Mouse (Mus musculus) megakaryocyte progenitor cell, adult 5-6 weeks (primary cell): ENCODE data around the gene Pfn1. TPM values are rescaled to one million over a fixed set of nuclear protein-coding genes. Genes with fewer than 3 reads are reported as not detected.

Experiments
- ATAC-seq: replicated peaks from 2 replicates; pipeline ENCODE4 v1.8.0; 2016; ENCODE audit warnings: mild to moderate bottlenecking, moderate TSS enrichment, inconsistent platforms; ENCODE audit not compliant: poor library complexity
- total RNA-seq, 2 experiments: library from RNA; stranded (forward) in 1 of 2; stranded (reverse) in 1 of 2; fragments of 157-497, 149-512 nt in 1 of 2; fragments of 200-1000 nt in 1 of 2; gene quantifications; 2 replicates each; pipeline versions ENCODE4 v1.2.3 to v1.2.4; 2015 to 2017

Gene Pfn1
- 1,057 and 1,218 TPM in 2 replicates for total RNA-seq (2015)
- 491 and 574 TPM in 2 replicates for total RNA-seq (2017)

DNA sequence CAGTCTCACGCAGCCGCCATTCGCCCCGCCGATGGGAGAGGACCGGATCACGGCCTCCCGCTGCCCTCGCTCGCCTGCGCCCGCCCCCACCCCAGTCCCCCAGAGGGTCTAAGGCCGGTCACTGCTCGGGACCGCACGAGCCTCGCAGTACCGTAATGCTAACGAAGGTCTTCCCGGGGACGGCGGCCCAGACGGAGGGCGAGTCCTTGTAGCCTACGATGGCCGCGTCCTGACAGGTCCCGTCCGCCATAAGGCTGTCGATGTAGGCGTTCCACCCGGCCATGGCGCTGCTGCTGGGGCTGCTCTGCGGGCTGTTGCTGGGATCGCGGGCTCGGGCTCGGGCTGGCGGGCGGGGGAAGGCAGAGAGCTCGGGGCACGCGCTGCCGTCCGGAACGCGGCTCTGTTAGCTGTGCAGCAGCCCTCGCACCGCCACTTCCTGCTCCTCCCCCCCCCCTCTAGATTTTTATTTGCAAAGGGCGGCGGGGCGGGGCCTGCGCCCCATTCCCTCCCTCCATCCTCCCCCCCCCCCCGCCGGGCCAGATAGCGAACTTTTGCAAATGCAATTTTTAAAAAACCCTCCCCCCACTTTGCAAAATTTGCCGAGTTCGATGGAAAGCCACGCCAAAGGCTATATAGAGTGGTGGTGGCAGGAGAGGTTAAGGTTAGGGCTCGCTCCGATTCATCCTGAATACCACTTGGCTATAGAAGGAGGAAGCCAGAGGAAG is at the start of gene Pfn1:
Pfn1 (minus strand) TSS at position 447 of the 725 bp plus-strand sequence.
- peak; percentile 49 for ATAC-seq

DNA sequence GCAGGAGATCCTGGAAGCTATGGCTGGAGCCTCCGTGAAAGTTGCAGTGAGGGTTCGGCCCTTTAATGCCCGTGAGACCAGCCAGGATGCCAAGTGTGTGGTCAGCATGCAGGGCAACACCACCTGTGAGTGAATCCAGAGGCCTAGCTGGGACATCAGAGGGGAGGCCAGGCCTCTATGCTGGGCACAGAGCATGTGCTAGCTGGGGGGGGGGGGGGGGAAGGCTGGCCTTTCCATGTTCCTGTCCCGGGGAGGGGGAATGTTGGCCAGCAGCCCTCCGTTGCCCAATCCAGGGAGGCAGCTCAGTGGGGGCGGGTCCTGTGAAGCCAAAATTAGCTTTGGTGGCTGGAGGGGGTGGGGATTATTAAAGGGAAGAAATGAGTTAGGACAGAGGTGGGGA is 48.3 kb upstream of the Pfn1 start:
- no peak for ATAC-seq

DNA sequence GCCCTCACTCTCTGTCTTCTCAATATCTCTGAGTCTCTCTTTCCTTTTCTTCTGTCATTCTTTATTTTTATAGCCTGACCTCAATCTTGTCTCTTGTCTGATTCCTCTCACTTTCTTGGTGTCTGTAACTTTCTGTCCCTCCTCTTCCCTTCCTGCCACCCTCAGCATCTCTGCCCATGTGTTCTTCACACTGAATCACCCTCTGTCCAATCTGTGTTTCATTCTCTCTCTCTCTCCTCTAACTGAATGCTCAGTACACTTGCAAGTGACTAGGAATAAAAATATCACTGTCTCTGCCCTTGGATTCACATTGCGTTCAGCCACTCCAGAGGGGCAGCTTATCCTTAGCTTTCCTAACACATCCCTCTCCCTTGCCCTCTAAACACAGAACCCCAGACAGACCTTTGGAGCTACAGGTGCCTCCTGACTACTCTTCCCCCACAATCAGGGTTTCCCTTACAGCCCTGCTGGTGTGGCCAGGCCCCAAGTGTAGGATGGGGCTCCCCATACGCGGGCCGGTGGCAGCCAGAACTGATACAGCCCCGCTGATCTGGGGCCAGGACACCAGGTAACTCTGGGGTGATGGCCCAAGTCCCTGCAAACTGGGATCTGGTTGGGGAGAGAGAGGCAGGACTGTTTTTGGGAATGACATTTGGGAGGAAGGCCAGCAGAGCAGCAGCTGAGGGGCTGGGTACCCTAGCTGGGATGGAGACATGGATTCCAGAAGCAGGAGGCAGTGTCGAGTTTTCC is 47.7 kb upstream of the Pfn1 start:
- ATAC-seq = no peak

DNA sequence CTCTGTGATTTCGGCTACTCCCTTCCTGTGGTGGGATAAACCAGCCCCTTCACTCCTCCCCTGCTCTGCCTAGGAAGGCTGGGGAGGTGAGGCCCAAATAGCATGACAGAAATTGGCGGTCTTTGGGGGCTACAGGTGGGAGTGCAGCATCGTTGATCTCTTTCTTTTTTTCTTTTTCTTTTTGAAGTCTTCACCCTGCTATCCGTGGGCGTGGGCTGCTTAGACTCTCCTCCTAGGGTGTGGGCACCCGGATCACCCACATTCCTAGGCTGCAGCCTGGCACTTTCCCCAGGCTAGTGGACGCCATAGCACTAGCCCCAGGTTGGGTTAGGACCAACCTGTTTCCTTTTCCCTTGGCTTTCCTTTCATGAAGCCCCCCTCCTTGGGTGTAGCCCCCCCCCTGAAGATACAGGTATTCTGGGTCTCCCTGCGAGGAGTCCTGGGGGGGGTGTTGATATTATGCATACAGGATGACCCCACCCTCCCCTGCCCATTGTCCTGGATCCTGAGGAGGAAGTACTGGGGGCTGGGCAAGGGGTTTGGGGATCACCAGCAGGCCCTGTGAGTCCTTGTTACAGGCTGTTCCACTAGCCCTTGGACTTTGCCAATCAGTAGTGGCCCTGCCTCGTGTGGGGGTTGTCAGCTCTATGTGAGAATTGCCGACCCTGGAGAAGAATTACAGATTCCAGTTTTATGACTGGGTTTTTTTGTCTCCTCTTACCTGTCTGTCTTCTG is 46.9 kb upstream of the Pfn1 start:
- ATAC-seq = no peak

- peak; percentile 42 for ATAC-seq
These were observed 46.2 kb upstream of the Pfn1 start for GRCm38 (mm10) chr11:70700613-70701012.

DNA sequence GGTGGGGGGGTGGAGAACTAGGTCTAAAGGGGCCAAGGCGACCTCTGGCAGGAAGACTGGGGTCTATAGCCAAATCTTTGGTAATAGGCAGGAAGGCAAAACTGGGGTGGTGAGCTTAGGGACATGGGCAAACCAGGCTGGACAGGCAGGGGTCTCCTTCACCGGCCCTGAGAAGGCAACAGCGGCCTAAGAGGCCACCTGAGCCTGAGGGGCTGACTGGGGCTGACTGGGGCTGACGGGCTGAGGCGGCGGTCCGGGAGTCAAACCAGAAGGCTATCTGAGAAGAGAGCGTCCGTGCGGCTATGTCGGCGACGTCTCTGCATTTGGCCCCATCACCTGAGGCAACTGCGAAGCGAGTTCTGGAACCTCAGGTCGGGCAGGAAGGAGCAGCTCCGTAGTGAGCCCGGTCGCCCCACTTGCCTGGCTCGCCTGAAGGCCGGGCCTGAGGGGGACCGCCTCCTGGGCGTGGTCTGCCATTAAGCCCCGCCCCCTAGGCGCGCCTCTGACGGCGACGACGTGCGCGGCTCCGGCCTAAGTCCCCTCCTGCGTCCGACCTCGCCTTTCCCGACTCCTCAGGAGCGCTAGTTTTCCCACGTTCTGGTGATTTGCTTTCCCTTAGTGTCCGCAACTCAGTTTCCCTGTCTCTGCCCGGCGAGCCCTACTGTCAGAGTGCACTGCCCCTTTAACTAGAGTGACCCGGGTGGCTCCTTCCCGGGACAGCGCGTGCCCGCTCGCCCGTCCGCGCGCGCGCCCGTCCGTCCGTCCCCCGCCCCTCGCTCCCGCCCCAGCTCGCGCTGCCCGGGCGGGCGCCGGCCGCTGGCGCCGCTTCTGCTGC is 45.5 kb upstream of the Pfn1 start, which contains the start of the genes Inca1 and Kif1c:
Inca1 (minus strand) TSS at position 434 of the 835 bp plus-strand sequence.
Kif1c (plus strand) TSS at position 827 of the 835 bp plus-strand sequence.
- ATAC-seq = peak; percentile 98

GRCm38 (mm10) chr11:70699051-70699450 is 44.6 kb upstream of the Pfn1 start:
- no peak for ATAC-seq

- no peak for ATAC-seq
These were observed 42.9 kb upstream of the Pfn1 start for GRCm38 (mm10) chr11:70697376-70697775.

- ATAC-seq = no peak
These were observed 39.1 kb upstream of the Pfn1 start for GRCm38 (mm10) chr11:70693504-70693903.

DNA sequence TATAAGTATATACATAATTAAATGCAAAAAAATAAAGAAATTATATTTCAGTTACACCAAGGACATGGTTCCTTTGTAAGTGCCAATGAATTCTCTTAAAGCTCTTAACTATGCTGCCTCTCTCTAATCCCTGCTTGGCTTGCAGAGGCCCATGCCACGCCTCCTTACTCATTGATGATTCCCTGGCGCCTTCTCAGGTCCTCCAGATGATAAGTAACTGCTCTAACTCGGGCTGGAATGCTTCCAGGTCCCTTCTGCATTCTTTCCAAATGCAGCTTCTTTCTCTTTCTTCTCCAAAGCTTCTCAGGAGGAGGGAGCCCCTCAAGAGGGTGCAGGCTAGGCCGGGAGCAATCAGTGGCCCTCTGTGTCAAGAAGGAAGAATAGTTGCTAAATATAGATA is 35.1 kb upstream of the Pfn1 start:
- ATAC-seq = no peak

DNA sequence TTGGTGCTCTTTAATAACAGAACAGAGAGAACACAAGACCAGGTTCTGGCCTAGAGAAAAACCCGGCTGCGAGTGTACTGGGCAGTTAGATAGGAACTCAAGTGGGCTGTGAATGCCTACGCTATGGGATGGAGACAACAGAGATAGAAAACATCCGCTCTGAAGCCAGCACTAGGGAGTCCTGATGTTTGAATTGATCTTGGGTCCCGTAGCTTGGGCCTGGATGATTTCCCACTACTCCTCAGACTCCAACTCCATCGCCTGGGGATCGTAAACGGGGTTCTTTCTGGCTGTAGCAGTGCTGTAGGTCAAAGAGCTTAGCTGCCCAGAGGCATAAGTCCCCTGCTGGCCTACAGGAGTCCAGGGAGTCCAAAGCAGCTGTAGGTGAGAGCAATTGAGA is 33.9 kb upstream of the Pfn1 start:
- no peak for ATAC-seq

GRCm38 (mm10) chr11:70687601-70688199 is 33.3 kb upstream of the Pfn1 start, which contains the start of gene Camta2:
TSS of gene Camta2 (minus strand) at chr11:70688105.
- ATAC-seq = peak; percentile 86

GRCm38 (mm10) chr11:70686901-70687566 is 32.6 kb upstream of the Pfn1 start:
- peak; percentile 39 for ATAC-seq

DNA sequence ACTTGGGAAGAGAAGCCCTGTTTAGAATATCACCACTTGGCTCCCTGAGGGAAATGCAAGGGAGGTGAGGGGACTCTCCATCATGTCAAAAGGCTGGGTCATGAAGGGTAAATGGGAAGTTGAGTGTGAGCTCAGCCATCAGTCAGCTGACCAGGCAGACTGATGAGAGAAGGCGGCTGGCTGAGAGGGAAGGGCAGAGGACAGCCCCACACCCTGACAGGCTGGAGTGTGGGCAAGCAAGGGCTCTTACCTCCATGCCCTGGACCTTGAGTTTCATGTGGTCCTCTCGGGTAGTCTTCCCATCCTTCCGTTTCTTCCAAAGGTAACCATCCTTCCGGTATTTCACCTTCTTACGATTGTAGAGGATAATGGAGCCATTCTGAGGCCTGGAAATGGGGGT is 29.2 kb upstream of the Pfn1 start:
- ATAC-seq = no peak

DNA sequence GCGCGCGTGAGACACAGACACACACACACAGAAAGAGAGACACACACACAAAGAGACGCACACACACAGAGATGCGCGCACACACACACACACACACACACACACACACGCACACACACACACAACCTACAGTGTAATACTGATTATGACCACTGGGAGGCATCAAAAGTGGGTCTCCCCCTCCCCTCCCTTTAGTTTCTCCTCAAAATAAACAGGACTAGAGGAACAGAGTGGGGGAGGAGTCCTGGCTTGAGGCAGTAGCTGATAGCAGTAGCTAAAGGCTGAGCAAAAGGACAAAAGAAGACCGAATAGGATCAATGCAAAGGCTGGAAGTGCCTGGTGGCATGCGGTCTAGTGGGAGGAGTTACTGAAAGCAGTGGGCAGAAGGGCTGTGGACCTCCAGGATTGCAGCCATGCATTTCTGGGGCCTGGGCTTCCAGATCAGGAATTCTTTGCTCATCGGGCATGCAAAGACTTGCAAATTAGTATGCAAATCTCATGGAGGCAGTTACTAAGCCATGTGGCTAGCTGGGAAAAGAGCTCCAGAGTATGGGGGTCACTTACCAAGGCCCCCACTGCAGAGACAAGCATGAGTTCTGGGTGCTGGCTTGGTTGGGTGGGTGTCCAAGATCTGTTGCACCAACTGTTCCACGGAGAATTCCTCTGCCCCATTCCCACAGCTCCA is 27.6 kb upstream of the Pfn1 start:
- peak; percentile 47 for ATAC-seq

GRCm38 (mm10) chr11:70681170-70681569 is 26.7 kb upstream of the Pfn1 start:
- ATAC-seq = no peak

- peak; percentile 91 for ATAC-seq
These were observed 25.4 kb upstream of the Pfn1 start for GRCm38 (mm10) chr11:70679894-70680293.

DNA sequence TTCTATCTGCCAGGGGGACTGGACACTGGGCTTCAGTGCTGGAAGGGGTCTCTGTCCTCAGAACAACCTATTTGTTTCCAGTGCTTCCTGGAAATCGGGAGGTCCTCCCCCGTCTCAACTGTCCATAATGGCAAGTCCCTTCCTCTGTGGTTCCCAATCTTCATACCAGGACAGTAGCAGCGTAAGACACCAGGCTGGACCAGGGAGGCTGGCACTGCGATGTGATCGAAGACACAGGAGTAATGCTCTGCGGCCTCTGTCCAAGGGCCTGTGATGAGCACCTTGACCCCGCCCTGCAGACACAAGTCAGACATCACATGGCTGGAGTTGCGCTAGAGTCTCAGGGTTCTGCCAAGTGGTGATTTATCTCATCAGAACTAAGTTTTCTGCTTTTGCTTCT is 24.9 kb upstream of the Pfn1 start:
- no peak for ATAC-seq

DNA sequence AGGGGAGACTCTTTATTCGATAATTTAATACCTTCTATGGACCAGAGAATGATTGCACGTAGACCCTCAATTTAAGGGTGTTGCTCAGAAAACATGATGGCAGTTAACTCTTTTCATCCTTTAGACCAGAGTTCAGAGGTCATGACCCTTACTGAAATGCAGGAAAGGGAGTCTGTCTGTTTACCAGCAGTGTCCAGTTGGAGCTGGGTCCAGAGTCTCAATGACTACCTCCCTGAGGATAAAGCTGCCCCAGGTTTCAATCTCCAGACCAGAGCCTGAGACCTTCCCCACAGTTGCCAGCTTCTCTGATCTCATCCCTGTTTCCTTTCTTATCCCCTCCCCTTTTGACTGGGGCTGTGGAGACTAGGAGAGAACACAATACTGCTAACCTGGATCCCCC is 24.1 kb upstream of the Pfn1 start:
- ATAC-seq = no peak
